Mouse (Mus musculus) CH12F3 (cell line): ENCODE data around the gene Gadd45b.

Experiments
- in situ Hi-C: fragments of 300-500 bp; cut with MboI; formaldehyde crosslinking; loops from 2 replicates; pipeline ENCODE4 v1.14.3; 2020; ENCODE audit warnings: low sequenced_read_pairs

The Gadd45b gene

GRCm38 (mm10) chr10:80929299-80930226 lies at the start of gene Gadd45b:
Gadd45b (plus strand) TSS chr10:80930073.
- in situ Hi-C loops: loop anchor here (5.0 kb wide), 1 partner anchor 68 kb away; no protein-coding TSS in a partner anchor

GRCm38 (mm10) chr10:80880131-80880641 lies 49.7 kb upstream of the Gadd45b start:
- in situ Hi-C loops: no loop called here

GRCm38 (mm10) chr10:80880901-80881300 lies 49.0 kb upstream of the Gadd45b start:
- in situ Hi-C loops: no loop called here

DNA sequence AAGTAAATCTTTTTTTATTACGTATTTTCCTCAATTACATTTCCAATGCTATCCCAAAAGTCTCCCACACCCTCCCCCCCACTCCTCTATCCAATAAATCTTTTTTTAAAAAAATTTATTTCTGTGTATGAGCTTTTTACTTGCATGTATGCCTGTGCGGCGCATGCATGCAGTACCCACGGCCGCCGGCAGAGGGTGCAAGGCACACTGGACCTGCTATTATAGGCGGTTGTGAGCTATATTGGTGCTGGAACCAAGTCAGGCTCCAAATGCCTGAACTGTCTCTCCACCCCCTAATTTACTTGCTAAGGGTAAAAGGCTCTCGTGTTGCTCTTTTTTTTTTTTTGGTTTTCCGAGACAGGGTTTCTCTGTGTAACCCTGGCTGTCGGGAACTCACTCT lies 48.6 kb upstream of the Gadd45b start:
- in situ Hi-C loops: no loop called here

GRCm38 (mm10) chr10:80887181-80887580 lies 42.7 kb upstream of the Gadd45b start:
- in situ Hi-C loops: no loop called here

DNA sequence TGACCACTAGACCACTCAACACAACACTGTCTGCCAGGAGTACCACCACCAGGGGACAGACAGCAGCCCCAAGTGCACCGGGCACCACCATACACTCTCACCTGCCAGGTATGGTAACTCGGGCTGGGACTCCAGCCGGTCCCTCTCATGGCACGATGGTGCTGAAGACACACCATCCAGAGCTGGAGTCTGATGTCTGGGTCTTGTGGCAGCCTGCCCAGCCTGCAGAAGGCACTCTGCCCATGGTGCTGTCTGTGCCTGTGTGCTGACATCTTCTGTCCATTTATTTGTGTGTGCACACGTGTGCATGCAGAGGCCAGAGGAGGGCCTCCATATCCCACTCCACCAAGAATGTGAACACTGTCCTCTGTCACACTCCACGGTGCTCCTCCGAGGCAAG lies 34.8 kb upstream of the Gadd45b start:
- in situ Hi-C loops: no loop called here

- in situ Hi-C loops: no loop called here
These were observed 34.2 kb upstream of the Gadd45b start for GRCm38 (mm10) chr10:80895697-80896096.

- in situ Hi-C loops: no loop called here
These were observed 33.0 kb upstream of the Gadd45b start for GRCm38 (mm10) chr10:80896581-80897485.

- in situ Hi-C loops: no loop called here
These were observed 31.9 kb upstream of the Gadd45b start for GRCm38 (mm10) chr10:80897861-80898510.

DNA sequence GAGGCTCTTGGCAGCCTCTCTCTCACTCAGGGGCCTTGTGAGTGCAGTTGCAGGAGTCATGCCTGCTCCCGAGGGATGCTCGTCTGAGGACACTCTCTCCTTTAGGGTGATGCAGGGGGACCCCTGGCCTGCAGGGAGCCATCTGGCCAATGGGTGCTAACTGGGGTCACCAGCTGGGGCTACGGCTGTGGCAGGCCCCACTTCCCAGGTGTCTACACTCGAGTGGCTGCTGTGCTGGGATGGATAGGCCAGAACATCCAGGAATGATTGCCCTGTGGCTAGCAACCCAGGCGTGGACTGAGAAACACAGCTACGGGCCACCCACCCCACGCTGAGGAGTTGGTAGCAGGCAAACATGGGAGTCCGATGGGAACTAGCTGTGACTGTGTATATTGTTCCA lies 30.8 kb upstream of the Gadd45b start:
- in situ Hi-C loops: no loop called here

GRCm38 (mm10) chr10:80899591-80900317 lies 30.1 kb upstream of the Gadd45b start:
- in situ Hi-C loops: no loop called here

DNA sequence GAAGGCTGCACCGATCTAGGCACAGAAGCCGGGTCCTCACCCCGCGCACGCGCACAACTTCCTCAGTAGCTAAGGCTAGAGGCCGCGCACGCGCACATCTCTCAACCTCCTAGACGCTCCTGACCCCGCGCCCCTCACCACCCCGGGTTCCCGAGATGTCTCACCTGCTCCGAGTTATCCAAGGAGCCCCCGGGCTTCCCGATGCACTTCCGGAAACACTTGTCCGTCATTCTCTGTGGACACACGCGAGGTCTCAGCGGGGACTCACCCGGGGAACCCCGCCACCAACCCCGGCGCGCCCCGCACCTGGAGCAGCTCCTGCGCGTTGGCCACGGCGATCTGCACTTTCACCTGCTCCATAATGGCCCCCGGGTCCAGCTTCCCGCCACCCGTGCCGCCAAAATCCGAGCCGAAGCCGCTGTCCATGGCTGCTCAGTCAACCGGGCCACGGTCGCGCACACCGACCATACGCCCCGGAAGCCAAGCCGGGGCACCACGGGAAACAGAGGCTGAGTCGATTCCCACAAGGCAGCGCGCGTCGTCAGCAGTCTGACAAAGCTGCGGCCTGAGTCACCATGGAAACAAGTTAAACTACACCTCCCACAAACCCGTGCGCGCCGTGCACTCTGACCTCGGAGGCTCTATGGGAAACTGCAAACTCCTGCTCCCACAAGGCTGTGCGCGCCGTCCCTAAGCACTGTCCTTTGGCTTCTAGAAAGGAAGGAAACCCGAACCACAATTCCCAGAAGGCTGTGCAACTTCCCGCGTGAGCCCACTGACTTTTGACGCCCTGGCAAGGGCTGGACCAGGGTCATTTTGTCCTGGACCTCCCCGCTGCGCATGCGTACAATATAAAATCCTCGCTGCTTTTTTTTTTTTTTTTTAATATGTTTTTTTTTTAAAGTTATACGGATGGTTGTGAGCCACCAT lies 29.3 kb upstream of the Gadd45b start, which contains the start of gene Timm13:
Gene Timm13, minus strand, starts transcription at position 652 of the 930 bp plus-strand sequence.
- in situ Hi-C loops: no loop called here

GRCm38 (mm10) chr10:80901409-80902272 lies 28.2 kb upstream of the Gadd45b start:
- in situ Hi-C loops: no loop called here

- in situ Hi-C loops: no loop called here
These were observed 27.5 kb upstream of the Gadd45b start for GRCm38 (mm10) chr10:80902273-80902940.

DNA sequence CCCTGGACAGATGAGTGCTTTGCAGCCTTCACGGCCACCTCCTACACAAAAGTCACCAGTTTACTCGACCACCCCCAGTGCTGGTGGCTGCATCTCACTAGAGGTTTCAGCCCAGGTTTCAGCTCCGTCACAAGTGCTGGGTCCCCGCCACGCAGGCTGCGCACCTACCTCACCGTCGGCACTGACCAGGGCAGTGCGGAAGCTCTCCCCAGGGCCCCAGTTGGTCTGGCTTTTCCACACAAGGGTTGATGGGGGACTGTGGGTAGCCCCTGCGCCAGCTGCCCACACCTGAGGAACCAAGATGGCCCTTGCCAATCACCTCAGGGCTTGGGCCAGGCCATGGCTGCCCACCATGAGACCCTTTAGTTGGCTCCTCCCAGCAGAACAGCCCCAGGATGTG lies 26.6 kb upstream of the Gadd45b start:
- in situ Hi-C loops: no loop called here

GRCm38 (mm10) chr10:80904004-80904693 lies 25.7 kb upstream of the Gadd45b start:
- in situ Hi-C loops: no loop called here

- in situ Hi-C loops: no loop called here
These were observed 25.2 kb upstream of the Gadd45b start for GRCm38 (mm10) chr10:80904709-80905108.
